Mouse (Mus musculus) ES-E14 (cell line): Measurements from ENCODE around the gene Gpd1. TPM values are rescaled to one million over a fixed set of nuclear protein-coding genes. Genes with fewer than 3 reads are reported as not detected.
A peak's percentile ranks its signal among the peaks of the same experiment; 100 is the strongest.

Experiments used
- DNase-seq: peaks from one replicate; pipeline ENCODE4 v3.0.0-alpha.2; 2013; ENCODE audit warnings: low read depth, low spot score
- H3K27ac ChIP-seq: 2 replicates; pipeline ENCODE4 v1.5.1; 2012; ENCODE audit warnings: low read depth, mild to moderate bottlenecking, low read length, moderate library complexity, mixed read lengths; ENCODE audit not compliant: poor library complexity, insufficient read depth, severe bottlenecking
- H3K36me3 ChIP-seq: 2 replicates; pipeline ENCODE4 v1.6.1; 2012; ENCODE audit warnings: mild to moderate bottlenecking, low read length, moderate library complexity, mixed read lengths; ENCODE audit not compliant: control insufficient read depth, poor library complexity, insufficient read depth, severe bottlenecking
- H3K4me1 ChIP-seq, 2 experiments: fragments of 150-350 bp in 1 of 2; sonication (generic) in 1 of 2; 2 replicates each; pipeline ENCODE4 v1.6.1; 2012; ENCODE audit warnings: low read length in 2 of 2, mild to moderate bottlenecking in 1 of 2, mixed read lengths in 1 of 2; ENCODE audit not compliant: control insufficient read depth in 2 of 2, insufficient read depth in 2 of 2, poor library complexity in 1 of 2
- H3K4me3 ChIP-seq, 2 experiments: fragments of 150-350 bp in 1 of 2; sonication (generic) in 1 of 2; 2 replicates each; pipeline ENCODE4 v1.5.1; 2012; ENCODE audit warnings: low read length in 2 of 2, low read depth in 1 of 2, mild to moderate bottlenecking in 1 of 2, mixed read lengths in 1 of 2; ENCODE audit not compliant: insufficient read depth in 1 of 2, poor library complexity in 1 of 2, severe bottlenecking in 1 of 2
- H3K9ac ChIP-seq: 2 replicates; pipeline ENCODE4 v1.6.1; 2012; ENCODE audit warnings: low read depth, mild to moderate bottlenecking, low read length, mixed read lengths; ENCODE audit not compliant: poor library complexity, insufficient read depth, severe bottlenecking
- H3K9me3 ChIP-seq: fragments of 150-350 bp; sonication (generic); 2 replicates; pipeline ENCODE4 v1.6.1; 2012; ENCODE audit warnings: low read depth, mild to moderate bottlenecking, low read length; ENCODE audit not compliant: control insufficient read depth, insufficient read depth
- CHD2 ChIP-seq: IDR thresholded peaks from 2 replicates; pipeline ENCODE4 v1.6.1; 2014; ENCODE audit warnings: mild to moderate bottlenecking, low read depth, low read length, inconsistent platforms
- HCFC1 ChIP-seq: IDR thresholded peaks from 2 replicates; pipeline ENCODE4 v1.6.1; 2012; ENCODE audit warnings: low read length, inconsistent platforms, borderline replicate concordance; ENCODE audit not compliant: insufficient read depth
- MAFK ChIP-seq: IDR thresholded peaks from 2 replicates; pipeline ENCODE4 v1.6.1; 2014; ENCODE audit warnings: mild to moderate bottlenecking, low read depth, low read length, inconsistent platforms; ENCODE audit not compliant: insufficient read depth
- ZC3H11A ChIP-seq: IDR thresholded peaks from 2 replicates; pipeline ENCODE4 v1.6.1; 2012; ENCODE audit warnings: low read depth, mild to moderate bottlenecking, inconsistent platforms, low read length, borderline replicate concordance
- ZNF384 ChIP-seq: IDR thresholded peaks from 2 replicates; pipeline ENCODE4 v1.6.1; 2012; ENCODE audit warnings: low read depth, low read length, inconsistent platforms
- in situ Hi-C, 2 experiments: fragments of 600-800 bp; cut with MboI; formaldehyde crosslinking; loops; one replicate each; pipeline ENCODE4 v1.15.1; 2025; ENCODE audit warnings: low sequenced_read_pairs in 2 of 2, inconsistent platforms in 1 of 2; ENCODE audit not compliant: unreplicated experiment in 2 of 2
- total RNA-seq: library from RNA; depleted of rRNA; stranded (reverse); fragments of 300-350 nt; gene quantifications from 2 replicates; pipeline ENCODE4 v1.2.3, GENCODE M21; 2012

Gene Gpd1
- total RNA-seq, 1 experiment = 0.85 TPM

- H3K4me3 ChIP-seq = no peak overlapping the region
- DNase-seq = no peak
- TF ChIP-seq CHD2 = no peak
- TF ChIP-seq ZC3H11A = no peak
- no peak for TF ChIP-seq HCFC1
- no peak for TF ChIP-seq ZNF384
- TF ChIP-seq MAFK = no peak
- peaks cover 2% of the 10 kb centered on the region; the same call in 1 of the 2 replicates for H3K36me3 ChIP-seq
- H3K4me1 ChIP-seq = no peaks in the 10 kb centered on the region; a peak in 1 of 4 replicates
- no peak overlapping the region for H3K9ac ChIP-seq
- H3K27ac ChIP-seq = no peak overlapping the region
- no peaks in the 10 kb centered on the region for H3K9me3 ChIP-seq
- in situ Hi-C loops = no loop called here
Observed at GRCm38 (mm10) chr15:99767467-99767866, 50.2 kb downstream of the Gpd1 start.

- H3K36me3 ChIP-seq = peaks cover 2% of the 10 kb centered on the region; the same call in 1 of the 2 replicates
- TF ChIP-seq ZNF384 (no peak), MAFK (no peak), CHD2 (no peak), HCFC1 (no peak), ZC3H11A (no peak)
- no peak overlapping the region for H3K9ac ChIP-seq
- in situ Hi-C loops = no loop called here
- DNase-seq = no peak
- no peak overlapping the region for H3K4me3 ChIP-seq
- no peaks in the 10 kb centered on the region for H3K9me3 ChIP-seq
- H3K4me1 ChIP-seq = peaks cover 2% of the 10 kb centered on the region in 2 experiments; a peak in 2 of 4 replicates
- no peak overlapping the region for H3K27ac ChIP-seq
Observed at GRCm38 (mm10) chr15:99768761-99769160, 51.4 kb downstream of the Gpd1 start.

GRCm38 (mm10) chr15:99771004-99771500 is 53.7 kb downstream of the Gpd1 start:
- TF ChIP-seq HCFC1 (no peak), ZC3H11A (no peak), ZNF384 (no peak), CHD2 (no peak), MAFK (no peak)
- Histone ChIP-seq H3K9ac (peak overlapping the region; percentile 97), H3K4me3 (peak overlapping the region; percentile 98 to 100), H3K4me1 (peaks cover 2% of the 10 kb centered on the region in 2 experiments; a peak in 2 of 4 replicates), H3K36me3 (no peaks in the 10 kb centered on the region), H3K27ac (no peak overlapping the region), H3K9me3 (no peaks in the 10 kb centered on the region)
- DNase-seq = no peak
- in situ Hi-C loops = no loop called here

- TF ChIP-seq ZNF384 (no peak), HCFC1 (no peak), CHD2 (no peak), MAFK (no peak), ZC3H11A (no peak)
- in situ Hi-C loops = no loop called here
- no peaks in the 10 kb centered on the region for H3K9me3 ChIP-seq
- peak overlapping the region; percentile 97 for H3K9ac ChIP-seq
- peak overlapping the region; percentile 98 to 100 for H3K4me3 ChIP-seq
- H3K27ac ChIP-seq = peak overlapping the region; percentile 90
- H3K4me1 ChIP-seq = peaks cover 2% of the 10 kb centered on the region in 2 experiments; a peak in 2 of 4 replicates
- no peak for DNase-seq
- no peaks in the 10 kb centered on the region for H3K36me3 ChIP-seq
Observed at GRCm38 (mm10) chr15:99771601-99772276, 54.4 kb downstream of the Gpd1 start.
